Mouse (Mus musculus) adrenal gland, adult 18-20 months (tissue): ENCODE data around the gene Ccl1. TPM values are rescaled to one million over a fixed set of nuclear protein-coding genes. Genes with fewer than 3 reads are reported as not detected.

Experiments used
- DNase-seq, 2 experiments: peaks; one replicate each; pipeline ENCODE4 v3.0.0; 2021 to 2022; ENCODE audit warnings: low spot score in 2 of 2
- total RNA-seq, 2 experiments: library from RNA; stranded (reverse); gene quantifications; 1 replicate in 1 of 2; 2 replicates in 1 of 2; pipeline ENCODE4 v1.2.3; 2021

Ccl1 gene
- total RNA-seq, 2 experiments from 2014 or later: not detected

DNA sequence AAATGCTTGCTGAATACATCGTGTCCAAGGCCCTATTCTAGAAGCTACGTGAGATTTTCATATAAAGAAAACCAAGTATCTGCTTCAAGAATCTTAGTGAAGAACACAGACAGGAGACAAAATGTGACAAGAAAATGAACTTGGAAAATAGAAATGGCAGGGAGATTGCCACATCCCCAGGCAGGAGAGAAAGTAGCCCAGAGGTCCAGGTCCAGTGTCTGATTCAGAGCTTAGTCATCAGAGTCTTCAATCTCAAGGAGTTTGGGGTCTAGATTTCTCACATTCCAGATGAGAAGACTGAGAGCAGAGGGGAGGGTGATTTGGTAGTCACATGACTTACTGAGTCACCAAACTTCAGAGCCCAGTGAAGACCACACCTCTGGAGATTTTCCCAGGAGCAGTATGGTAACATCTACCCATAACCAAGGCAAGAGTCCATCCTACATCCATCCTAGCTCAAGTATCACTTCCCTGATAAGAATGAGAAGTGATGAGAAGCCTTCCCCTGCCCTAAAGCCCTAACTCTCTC is 98.5 kb downstream of the Ccl1 start:
- no peak for DNase-seq

DNA sequence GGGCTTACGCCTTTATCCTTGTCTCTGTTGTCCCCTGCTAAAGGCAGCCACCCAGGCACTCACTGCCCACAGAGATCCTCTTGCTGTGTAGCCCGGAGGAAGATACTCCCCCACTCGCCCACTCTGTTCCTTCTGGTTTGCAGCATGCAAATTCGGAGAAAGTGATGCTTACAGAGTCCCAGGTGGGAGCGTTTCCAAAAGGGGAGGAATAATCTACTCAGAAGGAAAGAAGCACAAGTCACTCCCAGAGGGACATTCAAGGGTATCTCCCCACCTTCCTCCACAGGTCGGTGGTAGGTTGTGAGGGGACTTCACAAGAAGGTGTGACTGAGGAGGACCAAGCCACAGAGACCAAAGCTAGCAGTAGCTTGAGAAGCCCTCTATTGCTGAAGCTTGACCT is 100.3 kb downstream of the Ccl1 start:
- no peak for DNase-seq

DNA sequence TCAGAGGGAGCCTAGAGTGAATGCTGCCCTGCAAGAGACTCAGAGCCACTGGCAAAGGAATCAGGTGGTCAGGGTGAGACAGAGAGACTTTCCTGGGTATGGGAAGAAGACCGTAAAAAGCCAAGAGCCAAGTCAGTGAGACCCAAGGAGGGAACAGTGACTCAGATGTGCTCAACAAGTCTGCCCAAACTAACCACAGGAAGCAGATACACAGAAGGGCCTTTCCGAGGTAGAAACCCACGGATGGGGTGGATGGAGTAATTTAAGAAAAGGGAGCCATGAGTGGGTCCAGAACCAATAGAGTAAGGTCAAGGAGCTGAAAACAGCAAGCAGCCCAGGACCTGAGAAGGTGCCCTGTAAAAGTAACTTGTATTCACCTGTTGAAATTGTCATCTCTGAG is 101.8 kb downstream of the Ccl1 start:
- DNase-seq: no peak

DNA sequence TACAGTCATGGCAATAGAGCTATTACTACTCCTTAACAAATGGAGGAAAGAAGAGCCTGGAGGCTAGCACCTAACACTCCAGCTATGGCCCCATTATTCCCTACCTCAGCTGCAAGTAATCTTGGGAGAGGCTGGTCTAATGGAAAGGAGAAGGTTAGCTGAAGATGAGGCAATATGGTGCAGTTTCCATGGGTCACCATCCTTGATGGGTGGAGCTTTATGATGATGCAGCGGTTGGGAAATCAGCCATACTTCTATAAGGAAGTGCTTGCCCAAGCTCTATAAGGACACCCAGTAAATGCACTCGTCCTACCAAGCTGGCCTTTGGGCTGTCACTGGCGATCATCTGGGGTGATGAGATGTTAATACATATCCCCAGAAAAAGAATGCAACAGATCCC is 107.7 kb downstream of the Ccl1 start:
- DNase-seq: no peak

DNA sequence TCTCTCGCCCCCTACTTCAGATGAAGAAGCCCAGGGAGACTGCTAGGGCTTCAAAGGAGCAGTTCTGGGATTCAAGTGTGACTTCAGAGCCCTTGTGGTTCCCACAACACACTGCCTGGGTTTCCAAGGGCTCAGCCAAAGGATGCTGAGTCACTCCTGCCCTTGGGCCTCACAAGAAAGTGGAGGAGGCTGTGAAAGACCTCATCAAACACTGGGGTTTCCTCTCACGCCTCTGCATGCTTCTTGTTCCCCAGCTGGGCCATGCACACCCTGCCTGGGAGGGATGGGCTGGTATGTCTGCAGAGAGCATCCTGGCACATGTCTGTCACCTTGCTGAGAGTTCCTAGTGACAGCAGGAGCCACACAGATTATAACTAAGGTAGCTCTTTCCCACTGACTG is 110.5 kb downstream of the Ccl1 start:
- no peak for DNase-seq

DNA sequence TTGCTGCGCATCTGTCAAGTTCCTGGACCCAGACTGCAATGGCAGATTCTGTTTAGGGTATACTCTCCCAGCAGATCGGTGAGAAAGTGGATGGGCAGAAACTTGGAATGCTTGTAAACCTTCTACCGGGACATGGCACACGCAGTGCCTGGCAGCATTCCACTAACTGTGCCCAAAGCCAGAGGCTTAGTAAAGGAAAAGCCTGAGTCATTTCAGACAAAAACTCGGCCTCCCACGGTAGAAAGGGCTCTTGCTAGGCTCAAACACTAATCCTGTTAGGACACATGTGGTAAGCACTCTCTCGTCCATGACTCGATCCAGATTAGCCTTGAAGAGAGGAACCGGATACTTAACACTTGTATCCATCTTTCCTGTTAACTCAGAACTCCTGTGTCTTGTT is 111.7 kb downstream of the Ccl1 start:
- no peak for DNase-seq

DNA sequence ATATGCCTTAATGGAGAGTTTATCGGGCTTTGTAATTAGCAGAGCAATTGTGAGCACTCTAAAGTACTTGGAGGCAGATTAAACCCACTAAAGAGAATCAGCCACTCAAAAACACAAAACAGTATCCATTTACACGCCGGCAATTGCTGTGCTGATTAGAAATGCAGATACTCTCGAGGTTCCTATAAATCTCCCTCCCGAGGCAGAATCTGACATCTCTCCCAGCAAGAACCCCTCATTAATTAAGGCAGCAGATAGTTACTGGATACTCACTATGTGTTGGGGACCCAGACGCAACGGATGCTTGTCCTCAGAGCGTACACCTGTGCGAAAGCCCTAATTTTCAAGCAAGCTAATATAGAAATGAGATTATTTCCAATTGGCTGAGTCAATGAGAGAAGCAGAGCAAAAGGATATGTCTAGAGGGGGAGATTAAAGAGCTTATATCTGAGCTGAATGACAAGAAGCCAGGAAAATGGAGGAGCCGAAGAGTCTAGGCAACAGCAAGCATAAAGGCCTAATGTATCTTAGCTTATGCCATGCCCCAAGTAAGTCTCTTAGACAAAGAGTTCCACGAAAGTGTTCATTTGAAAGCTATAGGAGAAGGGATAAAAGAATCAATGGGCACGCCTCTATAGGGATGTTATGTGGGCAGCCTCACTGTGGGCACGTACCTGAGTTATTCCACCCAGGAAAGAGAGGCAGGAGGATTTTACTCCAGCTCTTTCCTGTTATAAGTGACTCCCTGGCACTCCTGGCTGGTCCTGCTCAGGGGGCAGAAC is 115.5 kb downstream of the Ccl1 start:
- no peak for DNase-seq

DNA sequence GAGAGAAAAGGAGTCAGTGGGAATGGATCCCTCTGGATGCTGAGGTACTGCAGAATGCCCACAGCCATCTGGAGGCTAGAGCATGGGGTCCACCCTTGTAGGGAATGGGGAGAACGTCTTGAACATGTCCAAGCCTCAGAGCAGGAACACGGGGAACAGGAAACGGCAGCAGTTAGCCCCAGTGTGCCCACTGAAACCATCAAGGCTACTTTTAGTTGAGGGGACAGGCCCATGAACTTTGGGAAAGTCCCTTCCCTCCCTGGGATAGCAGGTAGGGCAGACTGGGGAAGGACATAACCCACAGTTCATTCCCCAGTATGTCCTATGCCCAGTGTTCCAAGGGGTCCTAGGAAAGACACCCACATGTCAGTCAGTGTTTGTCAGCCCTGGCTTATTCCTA is 119.8 kb downstream of the Ccl1 start:
- no peak for DNase-seq

DNA sequence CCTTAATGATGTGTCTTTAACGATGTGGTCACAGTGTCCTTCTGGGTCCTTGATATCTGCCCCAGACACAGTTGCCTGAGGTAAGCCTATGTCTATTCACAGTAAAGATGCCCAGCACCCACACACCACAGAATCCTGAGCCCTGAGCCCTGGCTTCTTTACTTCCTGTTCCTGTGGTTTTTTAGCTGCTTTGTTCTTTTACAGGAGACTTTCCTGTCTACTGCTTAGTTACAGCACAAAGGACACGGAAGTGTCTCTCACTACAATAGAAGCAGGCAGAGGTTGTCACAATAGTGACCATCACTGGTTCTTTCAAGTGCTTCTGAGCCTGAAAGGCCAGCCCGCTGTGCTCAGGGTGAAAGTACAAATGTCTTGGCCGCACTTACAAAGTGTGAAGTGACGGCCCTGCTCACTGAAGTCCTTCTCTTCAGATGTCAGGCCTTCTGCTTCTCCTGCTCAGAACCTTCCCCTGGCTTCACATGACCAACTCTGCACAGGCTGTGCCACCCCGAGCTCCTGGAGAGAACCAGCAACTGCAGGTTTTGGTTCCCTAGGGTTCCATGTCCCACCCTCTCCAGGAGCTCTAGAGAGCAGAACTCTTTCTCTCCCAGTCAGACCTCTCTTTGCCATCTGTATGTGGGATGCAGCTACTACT is 122.1 kb downstream of the Ccl1 start:
- DNase-seq: no peak

DNA sequence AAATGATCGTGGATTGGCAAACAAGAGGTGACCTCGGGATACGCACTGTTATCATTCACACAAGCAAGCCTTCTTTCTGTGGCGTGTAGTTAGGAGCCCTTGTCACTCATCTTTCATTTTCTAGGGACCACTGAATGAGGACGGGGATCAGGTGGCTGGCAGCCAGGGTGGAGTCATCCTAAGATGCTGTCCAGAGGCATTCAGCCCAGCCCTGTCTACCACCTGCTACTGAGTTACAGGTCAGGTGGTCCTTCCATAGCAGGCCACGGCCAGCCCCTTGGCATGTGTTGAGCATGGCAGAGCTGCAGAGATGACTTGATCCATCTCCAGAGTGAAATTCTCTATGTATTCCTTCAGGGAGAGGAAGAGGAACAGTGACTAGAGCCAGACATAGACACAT is 123.1 kb downstream of the Ccl1 start:
- DNase-seq: no peak

DNA sequence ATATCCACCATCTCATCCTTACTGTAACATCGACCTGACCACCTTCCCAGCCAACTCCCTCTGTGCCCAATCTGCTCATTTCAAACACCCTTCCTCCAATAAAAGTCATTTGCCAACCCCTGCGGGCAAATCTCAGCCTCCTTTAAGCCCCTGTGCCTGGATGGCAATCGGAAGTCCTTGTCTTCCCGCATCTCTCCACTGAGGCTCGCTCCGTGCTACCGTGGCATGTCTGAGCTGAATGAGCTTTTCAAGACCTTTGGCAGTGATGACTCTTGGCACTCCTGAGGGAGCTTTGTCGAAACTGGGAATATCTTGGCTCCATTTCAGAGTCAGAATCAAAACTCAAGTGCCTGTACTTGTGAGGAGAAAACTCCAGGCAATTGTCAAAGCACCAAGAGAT is 124.2 kb downstream of the Ccl1 start:
- no peak for DNase-seq

DNA sequence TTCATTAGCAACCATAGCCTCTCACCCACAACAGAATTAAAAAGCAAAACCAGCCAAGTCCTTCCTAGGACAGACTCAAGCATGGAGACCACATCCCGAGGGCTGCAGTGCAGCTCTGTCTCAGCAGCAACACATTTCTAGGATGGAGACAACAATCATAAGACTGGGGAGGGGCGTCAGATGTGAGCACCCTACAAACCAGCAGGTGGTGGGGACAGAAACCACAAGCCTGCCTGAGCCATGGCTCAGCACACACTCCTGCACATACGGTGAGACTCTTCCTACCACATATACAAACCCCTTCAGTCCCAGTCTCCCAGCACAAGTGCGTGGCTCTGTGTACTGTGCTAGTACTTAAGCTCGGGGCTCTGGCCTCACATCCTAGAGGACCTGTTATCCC is 127.3 kb downstream of the Ccl1 start:
- no peak for DNase-seq

DNA sequence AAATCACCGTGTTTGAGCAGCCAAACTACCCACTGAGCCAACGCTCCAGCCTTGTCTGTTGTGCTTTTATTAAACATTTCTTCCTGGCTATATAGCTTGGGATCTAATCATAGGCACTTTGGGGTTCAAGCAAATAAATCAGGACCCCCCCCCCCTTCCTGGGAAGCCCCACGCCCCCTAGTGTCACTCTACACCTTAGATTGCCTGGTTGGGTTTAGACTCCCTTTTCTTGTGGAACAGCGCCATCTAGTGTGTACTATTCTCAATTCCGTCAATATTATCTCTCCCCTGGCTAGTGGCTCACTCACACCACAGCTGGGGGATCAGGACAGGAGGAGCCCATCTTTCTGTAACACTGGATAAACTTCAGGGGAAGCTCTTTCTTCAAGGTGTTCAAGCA is 127.8 kb downstream of the Ccl1 start:
- DNase-seq: peak in 1 of 2 experiments; percentile 29

DNA sequence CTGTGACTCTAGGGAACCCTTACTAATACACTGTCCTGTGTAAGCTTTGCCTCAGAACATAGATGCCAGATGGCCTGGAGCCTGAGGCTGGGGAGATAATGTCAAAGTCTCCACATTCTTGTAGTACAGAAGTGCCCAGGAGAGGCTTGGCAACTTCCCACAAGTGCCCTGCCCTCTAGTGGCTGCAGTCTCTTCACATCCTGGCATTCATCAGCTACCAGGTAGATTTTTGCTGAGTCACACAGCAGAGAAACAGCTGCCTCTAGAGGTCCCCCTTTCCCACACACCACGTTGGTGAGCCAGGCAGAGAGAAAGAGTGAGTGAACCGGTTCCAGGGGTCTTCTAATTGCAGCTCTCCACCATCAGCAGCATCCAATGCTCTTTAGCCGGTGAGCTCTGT is 130.7 kb downstream of the Ccl1 start:
- peak; percentile 51 to 56 for DNase-seq

DNA sequence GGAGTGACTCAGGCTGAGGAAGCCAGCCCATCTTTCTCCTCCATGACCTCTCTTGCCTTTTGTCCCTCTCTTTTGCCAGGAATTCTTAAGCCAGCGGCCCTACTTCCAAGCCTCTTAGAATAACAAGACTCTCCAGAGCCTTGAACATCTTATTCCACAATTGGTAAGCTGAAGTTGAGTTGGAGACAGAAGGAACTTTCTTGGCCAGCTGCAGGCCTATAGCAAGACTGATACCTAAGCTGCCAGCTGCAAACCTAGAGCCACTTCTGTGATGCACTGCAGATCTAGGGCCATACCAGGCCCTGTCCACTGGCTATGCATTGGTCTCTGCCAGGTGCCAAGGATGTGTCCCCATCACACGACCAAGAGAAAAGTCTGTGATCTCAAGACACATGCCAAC is 132.0 kb downstream of the Ccl1 start:
- no peak for DNase-seq

DNA sequence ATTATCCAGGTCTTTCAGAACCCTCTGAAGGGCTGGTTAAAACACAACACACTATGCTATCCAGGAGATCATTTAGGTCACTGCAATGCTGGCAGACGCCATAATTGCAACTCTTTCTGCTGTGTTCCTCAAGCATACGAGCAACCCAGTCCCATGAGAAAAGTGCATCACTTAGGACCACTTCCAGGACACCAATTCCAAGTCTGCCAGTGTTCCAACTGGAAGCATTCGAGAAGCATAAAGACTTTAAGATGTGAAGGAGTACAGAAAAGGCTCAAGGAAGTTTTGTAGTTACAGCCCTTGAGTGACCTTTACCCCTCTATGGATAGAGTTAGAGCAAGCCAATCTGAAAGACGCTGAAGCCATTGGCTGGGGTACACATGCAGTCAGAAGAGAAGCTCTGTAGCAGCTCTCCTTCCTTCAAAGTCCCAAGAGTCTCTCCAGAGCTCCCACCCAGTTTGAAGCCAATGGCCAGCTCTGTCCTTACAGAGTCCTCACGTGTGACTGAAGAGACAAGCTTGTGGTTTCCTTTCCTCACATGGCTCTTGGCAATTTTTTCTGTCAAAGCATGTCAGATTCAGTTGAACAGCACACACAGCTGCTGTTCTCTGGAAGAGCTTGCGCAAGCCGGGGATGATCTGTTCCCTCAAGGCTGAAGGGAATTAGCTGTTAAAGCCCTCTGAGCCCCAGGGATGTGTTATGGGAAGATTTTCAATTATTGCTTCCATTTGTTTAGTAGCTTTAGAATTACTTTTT is 134.0 kb downstream of the Ccl1 start:
- DNase-seq: no peak

DNA sequence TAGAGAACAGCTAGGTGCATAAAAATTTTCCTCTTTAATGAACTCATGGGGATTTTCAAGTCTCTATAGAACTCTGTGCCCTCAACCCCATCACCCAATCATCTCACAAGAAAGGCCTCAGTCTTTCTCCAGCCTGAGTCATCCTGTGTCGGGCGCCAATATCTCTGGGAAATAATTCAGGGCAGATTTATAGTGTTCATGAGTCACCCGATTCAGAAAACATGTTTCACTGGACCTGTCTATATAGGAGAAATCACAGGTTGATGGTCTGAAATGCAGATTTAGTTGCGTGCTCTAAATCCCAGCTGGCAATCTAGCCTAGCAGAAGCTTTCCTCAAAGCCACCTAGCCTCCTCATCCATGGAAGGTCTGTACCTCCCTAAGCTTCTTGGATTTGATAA is 136.0 kb downstream of the Ccl1 start:
- DNase-seq: no peak

DNA sequence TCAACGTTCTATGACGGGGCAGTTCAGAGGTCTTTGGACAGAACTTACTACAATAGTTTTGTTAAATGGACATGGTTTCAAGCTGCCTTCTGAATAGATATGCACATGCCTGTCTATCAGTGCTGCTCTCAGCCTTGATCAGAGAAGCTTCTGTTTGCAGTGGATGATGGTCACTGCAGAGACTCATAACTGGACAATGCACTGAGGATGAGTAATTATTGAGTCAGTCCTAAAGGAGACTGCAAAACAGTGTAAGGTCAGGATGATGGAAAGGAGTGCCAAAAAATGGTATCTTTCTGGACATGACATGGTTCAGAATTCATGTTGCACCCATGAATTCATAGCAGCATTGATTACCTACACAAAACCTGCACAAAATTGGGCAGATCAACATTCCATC is 137.2 kb downstream of the Ccl1 start:
- DNase-seq: no peak

DNA sequence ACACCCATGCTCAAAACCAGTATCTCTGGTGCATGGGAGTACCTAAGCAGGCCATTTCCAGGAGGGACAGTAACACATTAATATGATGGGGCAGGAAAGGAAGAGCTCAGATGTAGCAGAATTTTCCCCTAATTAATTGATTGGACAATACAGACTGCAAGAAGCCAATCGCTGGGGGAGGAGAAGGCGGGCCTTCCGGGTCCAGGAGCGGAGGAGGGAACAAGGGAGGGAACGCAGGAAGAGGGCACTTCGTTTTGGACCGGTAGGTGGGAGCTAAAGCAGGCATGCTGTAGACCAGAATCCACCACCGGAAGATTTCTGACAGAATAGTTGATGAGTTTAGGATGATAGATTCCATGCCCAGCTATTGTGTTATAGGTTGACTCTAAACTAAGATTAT is 142.2 kb downstream of the Ccl1 start:
- DNase-seq: no peak

DNA sequence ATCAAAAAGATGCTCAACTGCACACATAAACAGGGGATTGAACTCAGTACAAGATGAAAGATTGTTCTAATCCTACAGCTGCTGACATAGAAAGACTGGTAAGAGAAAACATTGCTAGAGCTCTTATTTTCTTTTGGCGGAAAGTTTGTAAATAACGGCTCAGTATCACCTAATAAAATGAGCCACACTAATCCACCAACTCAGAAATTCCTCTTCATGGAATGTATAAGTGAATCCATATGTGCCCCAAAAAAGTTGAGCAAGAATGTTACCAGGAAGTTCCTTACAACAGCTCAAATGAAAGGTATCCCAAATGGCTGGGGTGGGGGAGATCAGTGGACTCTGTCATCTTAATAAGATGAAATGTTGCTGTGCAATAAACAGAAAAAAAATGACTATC is 146.4 kb downstream of the Ccl1 start:
- DNase-seq: no peak

DNA sequence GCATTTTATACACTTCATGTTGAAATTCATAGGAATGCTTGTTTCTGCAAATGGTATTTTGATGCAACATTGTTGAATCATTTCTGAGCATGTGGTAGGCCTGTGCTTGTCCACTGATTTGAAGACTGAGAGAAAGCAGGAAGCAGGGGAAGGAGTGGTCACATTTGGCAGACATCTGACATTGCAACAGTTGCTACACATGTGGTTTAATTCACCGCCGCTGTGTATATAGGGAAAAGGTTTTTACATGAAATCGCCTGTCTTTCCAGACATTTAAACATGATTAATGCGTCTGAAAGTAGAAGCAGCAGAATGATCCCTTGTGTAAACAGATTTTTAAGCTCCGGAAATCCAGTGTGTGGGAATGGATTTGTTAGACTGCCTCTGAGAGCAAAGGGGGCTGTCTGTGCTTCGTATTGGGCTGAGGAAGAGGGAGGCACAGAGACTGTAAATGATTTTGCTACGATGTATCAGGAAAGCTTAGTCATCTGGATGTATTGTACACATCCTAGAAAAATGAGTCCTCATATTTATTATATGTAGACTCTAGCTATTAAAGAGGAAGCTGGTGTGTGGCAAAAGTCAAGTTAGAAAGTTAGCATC is 165.9 kb downstream of the Ccl1 start:
- no peak for DNase-seq

DNA sequence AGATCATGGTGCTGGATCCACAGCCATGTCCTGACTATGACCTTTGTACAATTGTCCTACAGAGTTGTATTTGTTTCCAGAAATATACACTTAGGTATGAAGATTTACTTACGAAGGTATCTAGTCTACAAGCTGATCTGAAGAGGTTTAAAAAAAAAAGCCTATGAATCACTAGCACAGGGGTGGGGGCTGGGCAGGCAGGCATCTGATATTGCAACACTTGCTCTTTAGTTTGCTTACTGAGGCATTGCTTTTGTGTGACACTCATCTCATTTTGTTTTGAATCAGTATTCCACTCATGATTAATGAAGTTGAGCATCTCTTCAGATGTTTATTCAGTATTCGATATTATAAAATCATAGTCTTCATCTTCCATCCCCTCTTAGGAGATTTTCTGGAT is 169.3 kb downstream of the Ccl1 start:
- no peak for DNase-seq
